Mouse (Mus musculus) lung, postnatal 0 days (tissue): ENCODE measurements around the gene Trpv2.

Source experiments
- CTCF ChIP-seq: IDR thresholded peaks from 2 replicates; pipeline ENCODE4 v1.5.1; 2016; ENCODE audit warnings: antibody characterized with exemption, mild to moderate bottlenecking
- EP300 ChIP-seq: IDR thresholded peaks from 2 replicates; pipeline ENCODE4 v1.6.1; 2016; ENCODE audit warnings: antibody characterized with exemption, mild to moderate bottlenecking, control low read depth

- TF ChIP-seq CTCF (no peak), EP300 (no peak)
These were observed 48.6 kb downstream of the Trpv2 start for GRCm38 (mm10) chr11:62622850-62623249.
